Mouse (Mus musculus) MEL (cell line): Measurements from ENCODE around the gene Gm6020. TPM values are rescaled to one million over a fixed set of nuclear protein-coding genes. Genes with fewer than 3 reads are reported as not detected.
A peak's percentile ranks its signal among the peaks of the same experiment; 100 is the strongest.

Experiments used
- DNase-seq: peaks from one replicate; pipeline ENCODE4 v3.0.0; 2011; ENCODE audit warnings: low read depth, low spot score
- H3K27ac ChIP-seq: 2 replicates; pipeline ENCODE4 v1.5.1; 2012; ENCODE audit warnings: low read depth, mild to moderate bottlenecking, control low read depth, low read length, moderate library complexity; ENCODE audit not compliant: control insufficient read depth
- H3K27me3 ChIP-seq, 2 experiments: fragments of 150-350 bp in 1 of 2; sonication (generic) in 1 of 2; 2 replicates each; pipeline ENCODE4 v1.6.1; 2012; ENCODE audit warnings: low read length in 2 of 2, mild to moderate bottlenecking in 2 of 2, improper control_type of control experiment in 1 of 2, moderate library complexity in 1 of 2; ENCODE audit not compliant: insufficient read depth in 2 of 2, control insufficient read depth in 1 of 2
- H3K36me3 ChIP-seq, 2 experiments: 2 replicates each; pipeline ENCODE4 v1.6.1; 2012 to 2014; ENCODE audit warnings: low read length in 2 of 2, improper control_type of control experiment in 1 of 2, inconsistent platforms in 1 of 2, mild to moderate bottlenecking in 1 of 2; ENCODE audit not compliant: insufficient read depth in 2 of 2, control insufficient read depth in 1 of 2
- H3K4me1 ChIP-seq, 2 experiments: fragments of 150-350 bp in 1 of 2; sonication (generic) in 1 of 2; 2 replicates each; pipeline ENCODE4 v1.6.1; 2012; ENCODE audit warnings: low read length in 2 of 2, improper control_type of control experiment in 1 of 2, mild to moderate bottlenecking in 1 of 2; ENCODE audit not compliant: insufficient read depth in 2 of 2, control insufficient read depth in 1 of 2
- H3K4me3 ChIP-seq, 2 experiments: fragments of 150-350 bp in 1 of 2; sonication (generic) in 1 of 2; 2 replicates each; pipeline ENCODE4 v1.5.1; 2012; ENCODE audit warnings: low read depth in 2 of 2, low read length in 2 of 2, mild to moderate bottlenecking in 2 of 2, moderate library complexity in 2 of 2, control low read depth in 1 of 2, improper control_type of control experiment in 1 of 2; ENCODE audit not compliant: control insufficient read depth in 1 of 2, insufficient read depth in 1 of 2
- H3K79me2 ChIP-seq: 2 replicates; pipeline ENCODE4 v1.6.1; 2012; ENCODE audit warnings: mild to moderate bottlenecking, low read length, moderate library complexity; ENCODE audit not compliant: control insufficient read depth, poor library complexity, insufficient read depth
- H3K9ac ChIP-seq: 2 replicates; pipeline ENCODE4 v1.6.1; 2012; ENCODE audit warnings: low read depth, mild to moderate bottlenecking, control low read depth, low read length, moderate library complexity; ENCODE audit not compliant: control insufficient read depth, poor library complexity, severe bottlenecking
- H3K9me3 ChIP-seq: fragments of 150-350 bp; sonication (generic); replicated peaks from 2 replicates; pipeline ENCODE4 v1.6.1; 2012; ENCODE audit warnings: mild to moderate bottlenecking, low read length, improper control_type of control experiment, moderate library complexity; ENCODE audit not compliant: insufficient read depth
- BHLHE40 ChIP-seq: IDR thresholded peaks from 2 replicates; pipeline ENCODE4 v1.6.1; 2012; ENCODE audit warnings: low read depth, mild to moderate bottlenecking, inconsistent platforms, low read length, improper control_type of control experiment, borderline replicate concordance
- CHD1 ChIP-seq: IDR thresholded peaks from 2 replicates; pipeline ENCODE4 v1.6.1; 2012; ENCODE audit warnings: low read depth, mild to moderate bottlenecking, inconsistent platforms, low read length, improper control_type of control experiment
- CHD2 ChIP-seq: IDR thresholded peaks from 2 replicates; pipeline ENCODE4 v1.6.1; 2011; ENCODE audit warnings: low read length, improper control_type of control experiment
- E2F4 ChIP-seq: IDR thresholded peaks from 2 replicates; pipeline ENCODE4 v1.6.1; 2011; ENCODE audit warnings: low read depth, low read length, improper control_type of control experiment, borderline replicate concordance
- ELF1 ChIP-seq: IDR thresholded peaks from 2 replicates; pipeline ENCODE4 v1.6.1; 2014; ENCODE audit warnings: low read depth, mild to moderate bottlenecking, inconsistent platforms, low read length, improper control_type of control experiment, moderate library complexity
- EP300 ChIP-seq, 2 experiments: IDR thresholded peaks; 2 replicates each; pipeline ENCODE4 v1.6.1; 2011; ENCODE audit warnings: improper control_type of control experiment in 2 of 2, low read length in 2 of 2, low read depth in 1 of 2, mild to moderate bottlenecking in 1 of 2
- ETS1 ChIP-seq: IDR thresholded peaks from 2 replicates; pipeline ENCODE4 v1.6.1; 2012; ENCODE audit warnings: low read depth, mild to moderate bottlenecking, inconsistent platforms, low read length, improper control_type of control experiment, moderate library complexity
- GABPA ChIP-seq: IDR thresholded peaks from 2 replicates; pipeline ENCODE4 v1.6.1; 2012; ENCODE audit warnings: low read depth, mild to moderate bottlenecking, inconsistent platforms, low read length, improper control_type of control experiment, moderate library complexity
- GATA1 ChIP-seq: IDR thresholded peaks from 2 replicates; pipeline ENCODE4 v1.6.1; 2011; ENCODE audit warnings: low read depth, low read length, improper control_type of control experiment
- HCFC1 ChIP-seq: IDR thresholded peaks from 2 replicates; pipeline ENCODE4 v1.6.1; 2012; ENCODE audit warnings: low read depth, mild to moderate bottlenecking, inconsistent platforms, low read length, improper control_type of control experiment, moderate library complexity
- JUND ChIP-seq: IDR thresholded peaks from 2 replicates; pipeline ENCODE4 v1.6.1; 2011; ENCODE audit warnings: low read depth, mild to moderate bottlenecking, improper control_type of control experiment, low read length
- KAT2A ChIP-seq: conservative IDR thresholded peaks from 2 replicates; pipeline ENCODE4 v1.6.1; 2012; ENCODE audit warnings: low read depth, low read length, improper control_type of control experiment, inconsistent platforms
- MAFK ChIP-seq: IDR thresholded peaks from 2 replicates; pipeline ENCODE4 v1.6.1; 2011; ENCODE audit warnings: low read depth, mild to moderate bottlenecking, low read length, improper control_type of control experiment, borderline replicate concordance
- MAX ChIP-seq: IDR thresholded peaks from 2 replicates; pipeline ENCODE4 v1.6.1; 2011; ENCODE audit warnings: low read length, improper control_type of control experiment
- MEF2A ChIP-seq: IDR thresholded peaks from 2 replicates; pipeline ENCODE4 v1.6.1; 2014; ENCODE audit warnings: low read depth, mild to moderate bottlenecking, inconsistent platforms, low read length, improper control_type of control experiment; ENCODE audit not compliant: poor library complexity, insufficient replicate concordance, severe bottlenecking; ENCODE audit errors: extremely low read depth
- MXI1 ChIP-seq: IDR thresholded peaks from 2 replicates; pipeline ENCODE4 v1.6.1; 2011; ENCODE audit warnings: mild to moderate bottlenecking, low read depth, low read length, improper control_type of control experiment
- MYB ChIP-seq: IDR thresholded peaks from 2 replicates; pipeline ENCODE4 v1.6.1; 2011; ENCODE audit warnings: mild to moderate bottlenecking, low read depth, low read length, improper control_type of control experiment
- MYC ChIP-seq: IDR thresholded peaks from 2 replicates; pipeline ENCODE4 v1.6.1; 2011; ENCODE audit warnings: low read depth, mild to moderate bottlenecking, low read length, improper control_type of control experiment, moderate library complexity
- NELFE ChIP-seq: IDR thresholded peaks from 2 replicates; pipeline ENCODE4 v1.6.1; 2011; ENCODE audit warnings: low read depth, low read length, improper control_type of control experiment
- NRF1 ChIP-seq: IDR thresholded peaks from 2 replicates; pipeline ENCODE4 v1.6.1; 2014; ENCODE audit warnings: low read depth, mild to moderate bottlenecking, inconsistent platforms, low read length, improper control_type of control experiment, moderate library complexity; ENCODE audit not compliant: poor library complexity, insufficient read depth, severe bottlenecking
- POLR2A ChIP-seq, 2 experiments: IDR thresholded peaks; 2 replicates each; pipeline ENCODE4 v1.6.1; 2011 to 2012; ENCODE audit warnings: low read length in 2 of 2, mild to moderate bottlenecking in 2 of 2, control low read depth in 1 of 2, improper control_type of control experiment in 1 of 2, low read depth in 1 of 2, moderate library complexity in 1 of 2; ENCODE audit not compliant: control insufficient read depth in 1 of 2, insufficient read depth in 1 of 2, poor library complexity in 1 of 2
- POLR2AphosphoS5 ChIP-seq: IDR thresholded peaks from 2 replicates; pipeline ENCODE4 v1.6.1; 2012; ENCODE audit warnings: low read depth, borderline replicate concordance, mild to moderate bottlenecking, inconsistent platforms, low read length, moderate library complexity, mixed read lengths
- RAD21 ChIP-seq: IDR thresholded peaks from 2 replicates; pipeline ENCODE4 v1.6.1; 2011; ENCODE audit warnings: mild to moderate bottlenecking, low read depth, low read length, improper control_type of control experiment
- RCOR1 ChIP-seq: IDR thresholded peaks from 2 replicates; pipeline ENCODE4 v1.6.1; 2012; ENCODE audit warnings: low read depth, mild to moderate bottlenecking, inconsistent platforms, low read length, improper control_type of control experiment
- SIN3A ChIP-seq: IDR thresholded peaks from 2 replicates; pipeline ENCODE4 v1.6.1; 2012; ENCODE audit warnings: low read length, improper control_type of control experiment, inconsistent platforms
- SMC3 ChIP-seq: IDR thresholded peaks from 2 replicates; pipeline ENCODE4 v1.6.1; 2011; ENCODE audit warnings: low read depth, low read length, improper control_type of control experiment
- TAL1 ChIP-seq: IDR thresholded peaks from 2 replicates; pipeline ENCODE4 v1.6.1; 2012; ENCODE audit warnings: mild to moderate bottlenecking, inconsistent platforms, low read length, moderate library complexity, mixed read lengths
- TBP ChIP-seq: IDR thresholded peaks from 2 replicates; pipeline ENCODE4 v1.8.0; 2011; ENCODE audit warnings: low read depth, low read length, improper control_type of control experiment
- TCF12 ChIP-seq: IDR thresholded peaks from 2 replicates; pipeline ENCODE4 v1.6.1; 2014; ENCODE audit warnings: low read depth, mild to moderate bottlenecking, inconsistent platforms, low read length, improper control_type of control experiment, moderate library complexity
- UBTF ChIP-seq: IDR thresholded peaks from 2 replicates; pipeline ENCODE4 v1.6.1; 2012; ENCODE audit warnings: low read depth, mild to moderate bottlenecking, inconsistent platforms, low read length, improper control_type of control experiment, moderate library complexity, borderline replicate concordance; ENCODE audit not compliant: insufficient read depth
- USF1 ChIP-seq: IDR thresholded peaks from 2 replicates; pipeline ENCODE4 v1.6.1; 2014; ENCODE audit warnings: low read depth, mild to moderate bottlenecking, inconsistent platforms, low read length, improper control_type of control experiment, moderate library complexity
- USF2 ChIP-seq, 2 experiments: IDR thresholded peaks; 2 replicates each; pipeline ENCODE4 v1.6.1; 2011 to 2012; ENCODE audit warnings: improper control_type of control experiment in 2 of 2, low read length in 2 of 2, borderline replicate concordance in 1 of 2, inconsistent platforms in 1 of 2, low read depth in 1 of 2, mild to moderate bottlenecking in 1 of 2; ENCODE audit not compliant: insufficient read depth in 1 of 2
- ZKSCAN1 ChIP-seq: IDR thresholded peaks from 2 replicates; pipeline ENCODE4 v1.6.1; 2012; ENCODE audit warnings: low read depth, mild to moderate bottlenecking, inconsistent platforms, low read length, improper control_type of control experiment, moderate library complexity
- ZMIZ1 ChIP-seq: IDR thresholded peaks from 2 replicates; pipeline ENCODE4 v1.6.1; 2012; ENCODE audit warnings: low read depth, mild to moderate bottlenecking, inconsistent platforms, low read length, improper control_type of control experiment, moderate library complexity
- ZNF384 ChIP-seq: IDR thresholded peaks from 2 replicates; pipeline ENCODE4 v1.6.1; 2012; ENCODE audit warnings: low read depth, mild to moderate bottlenecking, inconsistent platforms, low read length, improper control_type of control experiment
- polyA plus RNA-seq, 2 experiments: library from polyadenylated mRNA; stranded (reverse) in 1 of 2; unstranded in 1 of 2; fragments of >175 nt in 1 of 2; fragments of >200 nt in 1 of 2; gene quantifications; 2 replicates each; pipeline versions ENCODE4 v1.2.1 to v1.2.4; 2012; ENCODE audit warnings: low replicate concordance in 2 of 2, low read depth in 1 of 2; ENCODE audit not compliant: insufficient read length in 2 of 2, insufficient read depth in 1 of 2, missing spikeins in 1 of 2
- total RNA-seq: library from RNA; depleted of rRNA; stranded (reverse); fragments of 300-350 nt; gene quantifications from 2 replicates; pipeline ENCODE4 v1.2.3, GENCODE M21; 2012

The Gm6020 gene
- total and polyA plus RNA-seq, 3 experiments, result not detected

DNA sequence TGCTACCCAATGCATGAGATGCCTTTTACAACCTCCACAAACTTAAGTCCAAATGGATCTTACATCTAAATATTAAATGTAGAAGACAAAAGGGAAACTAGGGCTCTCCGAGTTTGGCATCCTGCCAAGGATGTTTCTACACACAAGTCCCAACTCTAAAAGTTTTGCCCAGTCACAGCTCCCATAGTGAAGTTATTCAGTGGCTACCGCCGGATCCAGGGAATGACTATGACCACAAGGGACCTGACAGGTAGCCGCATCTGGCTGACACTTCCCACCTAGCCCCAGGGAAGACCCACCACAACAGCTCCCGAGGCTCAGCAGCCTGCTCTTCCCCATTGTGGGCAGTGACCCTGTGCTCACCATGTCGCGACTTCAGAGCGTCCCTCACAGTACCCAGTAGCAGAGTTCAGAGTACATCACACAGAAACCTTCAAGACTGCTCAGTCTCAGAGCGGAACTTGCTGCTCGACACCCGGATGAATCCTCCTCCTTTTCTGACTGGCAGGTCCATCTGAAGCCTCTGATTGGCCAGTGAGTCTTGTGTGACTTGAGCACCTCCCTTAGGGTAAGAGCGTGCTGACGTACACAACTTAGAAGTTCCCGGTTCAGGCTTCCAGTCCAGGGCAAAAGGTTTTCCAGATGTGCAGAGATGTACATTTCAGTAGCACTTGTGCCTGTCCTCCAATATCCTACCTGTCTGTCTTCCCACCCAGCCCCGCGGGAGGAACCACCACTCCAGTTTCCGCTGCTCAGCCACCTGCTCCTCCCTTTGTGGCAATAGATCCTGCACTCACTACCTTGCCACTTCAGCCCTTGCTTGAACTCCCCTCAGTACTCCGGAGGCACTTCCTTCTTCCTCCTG lies 43.1 kb upstream of the Gm6020 start, which contains the start of gene Zfp950:
Gene Zfp950 (minus strand): TSS at position 499 of the 865 bp plus-strand sequence.
- H3K4me3 ChIP-seq, result peak within 1 kb of the TSS; percentile 87 to 89
- H3K27ac ChIP-seq, result peak within 1 kb of the TSS; percentile 53
- DNase-seq, result peak; percentile 99
- no peaks in the 10 kb centered on the region for H3K9me3 ChIP-seq
- H3K4me1 ChIP-seq, result peaks cover 3 to 8% of the 10 kb centered on the region in 2 experiments
- H3K79me2 ChIP-seq, result peaks cover 10% of the 10 kb centered on the region
- H3K27me3 ChIP-seq, result no peaks in the 10 kb centered on the region
- H3K36me3 ChIP-seq, result peaks cover 0 to 11% of the 10 kb centered on the region in 2 experiments; a peak in 2 of 4 replicates
- peak within 1 kb of the TSS; percentile 81 for H3K9ac ChIP-seq
- TF ChIP-seq USF1 (no peak), TBP (peak; percentile 95), RAD21 (no peak), KAT2A (no peak; the same call in 1 of the 2 replicates), EP300 (IDR thresholded peaks at IDR 0.05; ENCODE audit: low read depth in 1 of 2, low read length in 2 of 2) (no peak), CHD1 (no peak), TAL1 (no peak), SMC3 (no peak), SIN3A (peak; percentile 79), POLR2AphosphoS5 (no peak), POLR2A (IDR thresholded peaks at IDR 0.05; ENCODE audit: control insufficient read depth in 1 of 2, insufficient read depth in 1 of 2, low read depth in 1 of 2, low read length in 2 of 2, poor library complexity in 1 of 2) (peak; percentile 69 to 97; a peak in 3 of 4 replicates), HCFC1 (peak; percentile 83), GABPA (no peak), RCOR1 (no peak), UBTF (no peak), TCF12 (peak; percentile 39; the same call in 1 of the 2 replicates), ETS1 (0 out of 2 replicates have a peak, but pooled peaks have one; percentile 11), JUND (no peak), E2F4 (no peak), MXI1 (no peak; the same call in none of the 2 replicates), USF2 (IDR thresholded peaks at IDR 0.05; ENCODE audit: borderline replicate concordance in 1 of 2, insufficient read depth in 1 of 2, low read depth in 1 of 2, low read length in 2 of 2) (no peak), BHLHE40 (no peak), MAX (peak; percentile 71), MYB (no peak), GATA1 (no peak), MAFK (no peak), CHD2 (no peak), NRF1 (no peak), ZNF384 (no peak), ELF1 (peak; percentile 59; the same call in 1 of the 2 replicates), ZMIZ1 (peak; percentile 72), MYC (0 out of 2 replicates have a peak, but pooled peaks have one; percentile 26), NELFE (peak; percentile 93), ZKSCAN1 (no peak), MEF2A (no peak)
